Mouse (Mus musculus): ENCODE data around the gene Asb18. TPM values are rescaled to one million over a fixed set of nuclear protein-coding genes. Genes with fewer than 3 reads are reported as not detected.

Asb18 gene
- polyA plus RNA-seq, 1 experiment = not detected

GRCm38 (mm10) chr1:90012168-90012567, 2.3 kb downstream of the Asb18 start:
- Histone ChIP-seq H3K9me3 (replicated peaks; ENCODE audit: control insufficient read depth, insufficient read depth, low read length, poor library complexity, severe bottlenecking) (no peaks in the 10 kb centered on the region), H3K4me3 (ENCODE audit: low read depth, low read length) (no peak overlapping the region), H3K27ac (ENCODE audit: insufficient read depth, low read length) (no peak overlapping the region), H3K36me3 (ENCODE audit: control insufficient read depth, insufficient read depth, low read length, poor library complexity, severe bottlenecking) (no peaks in the 10 kb centered on the region), H3K27me3 (ENCODE audit: control insufficient read depth, insufficient read depth, low read length, poor library complexity, severe bottlenecking) (no peaks in the 10 kb centered on the region), H3K4me1 (ENCODE audit: control insufficient read depth, insufficient read depth, low read length) (no peaks in the 10 kb centered on the region), H3K9ac (ENCODE audit: low read depth, poor library complexity, severe bottlenecking) (no peak overlapping the region)
- TF ChIP-seq POLR2A (IDR thresholded peaks at IDR 0.05; ENCODE audit: insufficient read depth, low read length) (no peak), EP300 (IDR thresholded peaks at IDR 0.05; ENCODE audit: insufficient read depth, low read depth, low read length) (no peak), CTCF (IDR thresholded peaks at IDR 0.05; ENCODE audit: low read depth, low read length) (no peak)

- Histone ChIP-seq H3K4me1 (ENCODE audit: control insufficient read depth, insufficient read depth, low read length) (no peaks in the 10 kb centered on the region), H3K27ac (ENCODE audit: insufficient read depth, low read length) (no peak overlapping the region), H3K9ac (ENCODE audit: low read depth, poor library complexity, severe bottlenecking) (no peak overlapping the region), H3K4me3 (ENCODE audit: low read depth, low read length) (no peak overlapping the region), H3K36me3 (ENCODE audit: control insufficient read depth, insufficient read depth, low read length, poor library complexity, severe bottlenecking) (no peaks in the 10 kb centered on the region), H3K27me3 (ENCODE audit: control insufficient read depth, insufficient read depth, low read length, poor library complexity, severe bottlenecking) (no peaks in the 10 kb centered on the region), H3K9me3 (replicated peaks; ENCODE audit: control insufficient read depth, insufficient read depth, low read length, poor library complexity, severe bottlenecking) (no peaks in the 10 kb centered on the region)
- TF ChIP-seq POLR2A (IDR thresholded peaks at IDR 0.05; ENCODE audit: insufficient read depth, low read length) = no peak
- no peak for TF ChIP-seq EP300 (IDR thresholded peaks at IDR 0.05; ENCODE audit: insufficient read depth, low read depth, low read length)
- TF ChIP-seq CTCF (IDR thresholded peaks at IDR 0.05; ENCODE audit: low read depth, low read length) = no peak
Observed at GRCm38 (mm10) chr1:90010077-90010476, 4.4 kb downstream of the Asb18 start.

DNA sequence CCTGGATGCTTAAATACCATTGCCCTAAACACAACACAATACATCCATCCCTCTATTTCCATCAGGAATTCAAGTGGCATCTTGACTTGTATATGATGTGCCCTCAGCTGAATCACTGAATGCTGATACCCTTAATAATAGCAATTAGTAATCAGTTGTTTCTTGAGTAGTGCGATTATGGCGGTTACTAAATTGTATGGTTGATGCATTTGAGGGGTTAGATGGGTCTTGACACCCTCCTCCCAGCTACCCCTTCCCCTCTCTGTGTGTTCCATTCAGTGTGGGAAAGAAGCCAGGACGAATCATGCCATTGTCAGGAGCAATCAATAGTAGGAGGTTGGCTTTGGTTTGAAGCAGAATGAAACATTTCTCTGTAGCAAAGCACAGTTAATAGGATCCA, 5.3 kb downstream of the Asb18 start:
- H3K9me3 ChIP-seq (replicated peaks; ENCODE audit: control insufficient read depth, insufficient read depth, low read length, poor library complexity, severe bottlenecking) = no peaks in the 10 kb centered on the region
- H3K4me1 ChIP-seq (ENCODE audit: control insufficient read depth, insufficient read depth, low read length) = no peaks in the 10 kb centered on the region
- TF ChIP-seq POLR2A (IDR thresholded peaks at IDR 0.05; ENCODE audit: insufficient read depth, low read length) (no peak), CTCF (IDR thresholded peaks at IDR 0.05; ENCODE audit: low read depth, low read length) (no peak), EP300 (IDR thresholded peaks at IDR 0.05; ENCODE audit: insufficient read depth, low read depth, low read length) (no peak)
- H3K9ac ChIP-seq (ENCODE audit: low read depth, poor library complexity, severe bottlenecking) = no peak overlapping the region
- no peaks in the 10 kb centered on the region for H3K27me3 ChIP-seq (ENCODE audit: control insufficient read depth, insufficient read depth, low read length, poor library complexity, severe bottlenecking)
- no peak overlapping the region for H3K27ac ChIP-seq (ENCODE audit: insufficient read depth, low read length)
- no peaks in the 10 kb centered on the region for H3K36me3 ChIP-seq (ENCODE audit: control insufficient read depth, insufficient read depth, low read length, poor library complexity, severe bottlenecking)
- no peak overlapping the region for H3K4me3 ChIP-seq (ENCODE audit: low read depth, low read length)

- Histone ChIP-seq H3K27me3 (ENCODE audit: control insufficient read depth, insufficient read depth, low read length, poor library complexity, severe bottlenecking) (no peaks in the 10 kb centered on the region), H3K4me1 (ENCODE audit: control insufficient read depth, insufficient read depth, low read length) (no peaks in the 10 kb centered on the region), H3K36me3 (ENCODE audit: control insufficient read depth, insufficient read depth, low read length, poor library complexity, severe bottlenecking) (no peaks in the 10 kb centered on the region), H3K4me3 (ENCODE audit: low read depth, low read length) (no peak overlapping the region), H3K9ac (ENCODE audit: low read depth, poor library complexity, severe bottlenecking) (no peak overlapping the region), H3K9me3 (replicated peaks; ENCODE audit: control insufficient read depth, insufficient read depth, low read length, poor library complexity, severe bottlenecking) (no peaks in the 10 kb centered on the region), H3K27ac (ENCODE audit: insufficient read depth, low read length) (no peak overlapping the region)
- TF ChIP-seq CTCF (IDR thresholded peaks at IDR 0.05; ENCODE audit: low read depth, low read length) (no peak), POLR2A (IDR thresholded peaks at IDR 0.05; ENCODE audit: insufficient read depth, low read length) (no peak), EP300 (IDR thresholded peaks at IDR 0.05; ENCODE audit: insufficient read depth, low read depth, low read length) (no peak)
Observed at GRCm38 (mm10) chr1:90006666-90007065, 7.8 kb downstream of the Asb18 start.

- no peaks in the 10 kb centered on the region for H3K27me3 ChIP-seq (ENCODE audit: control insufficient read depth, insufficient read depth, low read length, poor library complexity, severe bottlenecking)
- TF ChIP-seq CTCF (IDR thresholded peaks at IDR 0.05; ENCODE audit: low read depth, low read length) = no peak
Observed at GRCm38 (mm10) chr1:90000981-90001380, 13.5 kb downstream of the Asb18 start.

GRCm38 (mm10) chr1:89999858-90000257, 14.6 kb downstream of the Asb18 start:
- Histone ChIP-seq H3K9ac (ENCODE audit: low read depth, poor library complexity, severe bottlenecking) (no peak overlapping the region), H3K27me3 (ENCODE audit: control insufficient read depth, insufficient read depth, low read length, poor library complexity, severe bottlenecking) (no peaks in the 10 kb centered on the region), H3K36me3 (ENCODE audit: control insufficient read depth, insufficient read depth, low read length, poor library complexity, severe bottlenecking) (no peaks in the 10 kb centered on the region), H3K4me1 (ENCODE audit: control insufficient read depth, insufficient read depth, low read length) (no peaks in the 10 kb centered on the region), H3K27ac (ENCODE audit: insufficient read depth, low read length) (no peak overlapping the region), H3K9me3 (replicated peaks; ENCODE audit: control insufficient read depth, insufficient read depth, low read length, poor library complexity, severe bottlenecking) (no peaks in the 10 kb centered on the region), H3K4me3 (ENCODE audit: low read depth, low read length) (no peak overlapping the region)
- no peak for TF ChIP-seq CTCF (IDR thresholded peaks at IDR 0.05; ENCODE audit: low read depth, low read length)

More at GRCm38 (mm10) chr1:90000981-90001380, 13.5 kb downstream of the Asb18 start:
- H3K4me1 ChIP-seq (ENCODE audit: control insufficient read depth, insufficient read depth, low read length) = no peaks in the 10 kb centered on the region
- H3K9ac ChIP-seq (ENCODE audit: low read depth, poor library complexity, severe bottlenecking) = no peak overlapping the region
- H3K4me3 ChIP-seq (ENCODE audit: low read depth, low read length) = no peak overlapping the region
- H3K27ac ChIP-seq (ENCODE audit: insufficient read depth, low read length) = no peak overlapping the region
- no peaks in the 10 kb centered on the region for H3K9me3 ChIP-seq (replicated peaks; ENCODE audit: control insufficient read depth, insufficient read depth, low read length, poor library complexity, severe bottlenecking)
- H3K36me3 ChIP-seq (ENCODE audit: control insufficient read depth, insufficient read depth, low read length, poor library complexity, severe bottlenecking) = no peaks in the 10 kb centered on the region
